Mouse (Mus musculus) liver, embryonic 14.5 days (tissue): Measurements from ENCODE around the gene Ppp1r21. TPM values are rescaled to one million over a fixed set of nuclear protein-coding genes. Genes with fewer than 3 reads are reported as not detected.

Source experiments
- ATAC-seq: fragments of 200-750 bp; cut with Nextera tagmentation; 2 replicates; pipeline ENCODE4 v1.8.0; 2017; ENCODE audit warnings: moderate number of reproducible peaks, mild to moderate bottlenecking, moderate library complexity; ENCODE audit not compliant: insufficient read depth
- DNase-seq, 3 experiments: peaks; one replicate each; pipeline ENCODE4 v3.0.0-alpha.2; 2012 to 2013; ENCODE audit warnings: low read depth in 3 of 3, low spot score in 3 of 3
- H3K27ac ChIP-seq: fragments of 300-500 bp; sonication (generic); 2 replicates; pipeline ENCODE4 v1.5.1; 2014; ENCODE audit warnings: moderate library complexity, mild to moderate bottlenecking, control low read depth, inconsistent platforms
- H3K27me3 ChIP-seq: fragments of 300-500 bp; sonication (generic); 2 replicates; pipeline ENCODE4 v1.6.1; 2014; ENCODE audit warnings: mild to moderate bottlenecking, low read length, moderate library complexity; ENCODE audit not compliant: control insufficient read depth, insufficient read depth
- H3K36me3 ChIP-seq: fragments of 300-500 bp; sonication (generic); replicated peaks from 2 replicates; pipeline ENCODE4 v1.6.1; 2014; ENCODE audit warnings: low read depth; ENCODE audit not compliant: control insufficient read depth, insufficient read depth
- H3K4me1 ChIP-seq, 2 experiments: fragments of 200-500 bp in 1 of 2; fragments of 300-500 bp in 1 of 2; sonication (generic) in 1 of 2; replicated peaks; 2 replicates each; pipeline ENCODE4 v1.6.1; 2012 to 2014; ENCODE audit warnings: antibody characterized with exemption in 1 of 2, inconsistent platforms in 1 of 2, low read length in 1 of 2; ENCODE audit not compliant: control insufficient read depth in 2 of 2, insufficient read depth in 2 of 2
- H3K4me2 ChIP-seq: fragments of 300-500 bp; sonication (generic); 2 replicates; pipeline ENCODE4 v1.6.1; 2014; ENCODE audit warnings: low read depth, mild to moderate bottlenecking, control low read depth, moderate library complexity
- H3K4me3 ChIP-seq, 2 experiments: fragments of 200-500 bp in 1 of 2; fragments of 300-500 bp in 1 of 2; sonication (generic) in 1 of 2; 2 replicates each; pipeline ENCODE4 v1.5.1; 2012 to 2014; ENCODE audit warnings: low read depth in 2 of 2, low read length in 2 of 2, mild to moderate bottlenecking in 2 of 2, control low read depth in 1 of 2, inconsistent platforms in 1 of 2, moderate library complexity in 1 of 2; ENCODE audit not compliant: insufficient read depth in 1 of 2
- H3K9ac ChIP-seq: fragments of 300-500 bp; sonication (generic); replicated peaks from 2 replicates; pipeline ENCODE4 v1.6.1; 2014; ENCODE audit warnings: mild to moderate bottlenecking, control low read depth, moderate library complexity
- H3K9me3 ChIP-seq: fragments of 300-500 bp; sonication (generic); 2 replicates; pipeline ENCODE4 v1.6.1; 2016; ENCODE audit warnings: low read length, mixed read lengths; ENCODE audit not compliant: control insufficient read depth
- CTCF ChIP-seq: IDR thresholded peaks from 2 replicates; pipeline ENCODE4 v1.5.1; 2016; ENCODE audit warnings: antibody characterized with exemption, low read depth, control low read depth
- EP300 ChIP-seq: IDR thresholded peaks from 2 replicates; pipeline ENCODE4 v1.6.1; 2016; ENCODE audit warnings: antibody characterized with exemption, low read depth
- WGBS: fragments of 180-500 bp; shearing (Covaris S2); extraction: QIAGEN DNeasy Blood & Tissue Kit; methylation state at CpG from one replicate; pipeline ENCODE4 v1.1.7; 2014; ENCODE audit not compliant: insufficient replicate concordance; 5-methylcytosine and 5-hydroxymethylcytosine counted together
- polyA plus RNA-seq, 2 experiments: library from polyadenylated mRNA; depleted of rRNA in 1 of 2; stranded (reverse) in 1 of 2; unstranded in 1 of 2; fragments of >200 nt; fragmentation: Nextera tagmentation in 1 of 2; extraction: Ambion mirVana in 1 of 2; gene quantifications; 2 replicates each; pipeline versions ENCODE4 v1.2.1 to v1.2.3; 2012 to 2014

Gene Ppp1r21
- polyA plus RNA-seq, 2 experiments: 8.8 to 11.2 TPM

- no peak for ATAC-seq
- H3K9ac ChIP-seq: no peak overlapping the region
- H3K4me3 ChIP-seq: no peak overlapping the region
- H3K27me3 ChIP-seq: no peaks in the 10 kb centered on the region
- H3K9me3 ChIP-seq: no peaks in the 10 kb centered on the region
- 56% methylated on average over 7 of the region's 7 CpGs for WGBS
- H3K4me2 ChIP-seq: no peak overlapping the region
- H3K36me3 ChIP-seq: no peaks in the 10 kb centered on the region
- TF ChIP-seq EP300: no peak
- TF ChIP-seq CTCF: no peak
- no peak overlapping the region for H3K27ac ChIP-seq
- no peak for DNase-seq
- peaks cover 0 to 4% of the 10 kb centered on the region in 2 experiments; a peak in 2 of 4 replicates for H3K4me1 ChIP-seq
Measured at GRCm38 (mm10) chr17:88626347-88626811, 96.5 kb downstream of the Ppp1r21 start.

- Histone ChIP-seq H3K4me3 (peak overlapping the region in 1 of 2 experiments; percentile 19; a peak in 2 of 4 replicates), H3K4me1 (peaks cover 0 to 4% of the 10 kb centered on the region in 2 experiments; a peak in 3 of 4 replicates), H3K27me3 (no peaks in the 10 kb centered on the region), H3K9me3 (no peaks in the 10 kb centered on the region), H3K4me2 (peak overlapping the region; percentile 15; the same call in 1 of the 2 replicates), H3K9ac (no peak overlapping the region), H3K36me3 (no peaks in the 10 kb centered on the region), H3K27ac (no peak overlapping the region)
- ATAC-seq (no peak), DNase-seq (no peak)
- no peak for TF ChIP-seq EP300
- TF ChIP-seq CTCF: no peak
- 62% methylated on average over 7 of the region's 7 CpGs for WGBS
Measured at GRCm38 (mm10) chr17:88627150-88627549, 97.2 kb downstream of the Ppp1r21 start.

GRCm38 (mm10) chr17:88628676-88629380 is 98.9 kb downstream of the Ppp1r21 start:
- H3K9me3 ChIP-seq: no peaks in the 10 kb centered on the region
- TF ChIP-seq CTCF (no peak), EP300 (no peak)
- no peak for DNase-seq
- peaks cover 0 to 4% of the 10 kb centered on the region in 2 experiments; a peak in 3 of 4 replicates for H3K4me1 ChIP-seq
- peak; percentile 55; the same call in 1 of the 2 replicates for ATAC-seq
- WGBS: 33% methylated on average over 10 of the region's 10 CpGs
- H3K36me3 ChIP-seq: no peaks in the 10 kb centered on the region
- no peak overlapping the region for H3K4me3 ChIP-seq
- no peaks in the 10 kb centered on the region for H3K27me3 ChIP-seq
- H3K9ac ChIP-seq: no peak overlapping the region
- no peak overlapping the region for H3K27ac ChIP-seq
- no peak overlapping the region for H3K4me2 ChIP-seq

DNA sequence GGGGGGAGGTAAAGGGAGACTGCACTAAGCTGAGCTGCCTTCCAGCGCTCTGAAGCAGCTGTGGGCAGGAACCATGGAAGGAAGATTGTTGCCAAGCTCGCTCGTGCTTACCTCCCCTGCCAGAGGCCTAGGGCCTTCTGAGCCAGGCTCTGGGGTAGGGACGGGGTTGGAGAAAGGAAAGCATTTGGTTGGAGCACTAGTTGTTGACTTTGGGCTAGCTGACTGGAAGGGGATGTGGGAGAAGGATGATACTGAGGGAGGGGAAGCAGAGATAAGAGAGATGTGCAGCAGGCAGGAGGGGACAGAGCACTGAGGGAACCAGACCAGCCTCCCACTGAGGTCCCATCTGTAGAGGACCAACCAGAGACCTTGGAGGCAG is 99.5 kb downstream of the Ppp1r21 start:
- 26% methylated on average over 4 of the region's 4 CpGs for WGBS
- H3K27ac ChIP-seq: no peak overlapping the region
- no peak for ATAC-seq

GRCm38 (mm10) chr17:88629931-88630553 is 100.1 kb downstream of the Ppp1r21 start:
- Histone ChIP-seq H3K4me1 (peaks cover 0 to 4% of the 10 kb centered on the region in 2 experiments; a peak in 3 of 4 replicates), H3K27ac (no peak overlapping the region), H3K9ac (no peak overlapping the region), H3K36me3 (no peaks in the 10 kb centered on the region), H3K27me3 (no peaks in the 10 kb centered on the region), H3K4me2 (no peak overlapping the region), H3K9me3 (no peaks in the 10 kb centered on the region), H3K4me3 (no peak overlapping the region)
- ATAC-seq (no peak), DNase-seq (no peak)
- no peak for TF ChIP-seq EP300
- no peak for TF ChIP-seq CTCF
- WGBS: 52% methylated on average over 11 of the region's 11 CpGs

More for the DNA sequence above, 99.5 kb downstream of the Ppp1r21 start:
- H3K9me3 ChIP-seq: no peaks in the 10 kb centered on the region
- peaks cover 0 to 4% of the 10 kb centered on the region in 2 experiments; a peak in 3 of 4 replicates for H3K4me1 ChIP-seq
- no peak overlapping the region for H3K4me2 ChIP-seq
- no peak for DNase-seq
- H3K9ac ChIP-seq: no peak overlapping the region
- no peak overlapping the region for H3K4me3 ChIP-seq
- no peaks in the 10 kb centered on the region for H3K27me3 ChIP-seq
- H3K36me3 ChIP-seq: no peaks in the 10 kb centered on the region
- no peak for TF ChIP-seq EP300
- no peak for TF ChIP-seq CTCF
